Mouse (Mus musculus): ENCODE data around the gene St13.

The St13 gene

GRCm38 (mm10) chr15:81399638-81400315, at the start of gene St13, which contains the start of gene Xpnpep3:
Gene St13 (minus strand): TSS chr15:81400077.
Gene Xpnpep3 (plus strand): TSS chr15:81400138.
- DNase-seq, result peak; percentile 96 to 97

DNA sequence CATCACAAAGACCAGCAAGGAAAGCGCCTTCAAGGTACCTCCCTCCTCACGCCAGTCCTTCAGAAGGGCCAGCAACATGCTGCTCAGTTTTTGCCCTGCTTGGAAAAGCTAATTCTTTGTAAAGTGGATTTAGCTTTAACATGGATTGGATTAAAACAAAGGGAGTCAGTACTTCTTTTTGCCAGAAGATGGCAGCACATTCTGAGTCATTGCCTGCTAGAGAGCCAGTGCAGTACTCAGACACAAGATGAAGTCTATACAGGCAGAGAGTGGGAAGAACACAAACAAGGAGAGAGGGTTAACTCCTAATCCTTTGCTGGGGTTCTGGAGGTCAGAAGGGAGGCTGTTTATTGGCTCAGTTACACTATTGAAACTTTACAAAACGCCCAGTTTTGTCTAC, 48.6 kb upstream of the St13 start:
- peak; percentile 61 for DNase-seq

- DNase-seq, result no peak
Observed at GRCm38 (mm10) chr15:81439236-81439635, 39.4 kb upstream of the St13 start.

- DNase-seq, result no peak
Observed at GRCm38 (mm10) chr15:81438345-81438744, 38.5 kb upstream of the St13 start.

- no peak for DNase-seq
Observed at GRCm38 (mm10) chr15:81431195-81431594, 31.3 kb upstream of the St13 start.

- no peak for DNase-seq
Observed at GRCm38 (mm10) chr15:81427947-81428346, 28.1 kb upstream of the St13 start.

- DNase-seq, result no peak
Observed at GRCm38 (mm10) chr15:81425311-81425710, 25.4 kb upstream of the St13 start.

GRCm38 (mm10) chr15:81422156-81422681, 22.3 kb upstream of the St13 start:
- DNase-seq, result peak; percentile 40 to 49

- DNase-seq, result peak; percentile 49 to 78
Observed at GRCm38 (mm10) chr15:81421454-81421853, 21.6 kb upstream of the St13 start.

DNA sequence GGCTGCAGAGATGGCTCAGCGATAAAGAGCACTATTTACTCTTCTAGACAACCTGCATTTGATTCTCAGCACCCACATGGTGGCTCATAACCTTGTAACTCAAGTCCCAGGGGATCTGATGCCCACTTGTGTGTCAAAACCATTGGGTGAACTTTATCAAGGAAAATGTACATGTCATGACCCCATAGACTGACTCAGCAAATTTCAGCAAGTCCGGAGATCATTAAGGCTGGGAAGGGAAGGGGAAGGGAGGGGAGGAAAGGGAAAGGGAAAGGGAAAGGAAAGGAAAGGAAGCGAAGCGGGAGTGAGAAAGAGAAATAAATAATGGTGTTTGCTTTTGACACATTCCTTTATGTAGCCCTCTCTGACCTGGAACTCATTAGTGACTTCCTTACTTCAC, 18.2 kb upstream of the St13 start:
- DNase-seq, result no peak

DNA sequence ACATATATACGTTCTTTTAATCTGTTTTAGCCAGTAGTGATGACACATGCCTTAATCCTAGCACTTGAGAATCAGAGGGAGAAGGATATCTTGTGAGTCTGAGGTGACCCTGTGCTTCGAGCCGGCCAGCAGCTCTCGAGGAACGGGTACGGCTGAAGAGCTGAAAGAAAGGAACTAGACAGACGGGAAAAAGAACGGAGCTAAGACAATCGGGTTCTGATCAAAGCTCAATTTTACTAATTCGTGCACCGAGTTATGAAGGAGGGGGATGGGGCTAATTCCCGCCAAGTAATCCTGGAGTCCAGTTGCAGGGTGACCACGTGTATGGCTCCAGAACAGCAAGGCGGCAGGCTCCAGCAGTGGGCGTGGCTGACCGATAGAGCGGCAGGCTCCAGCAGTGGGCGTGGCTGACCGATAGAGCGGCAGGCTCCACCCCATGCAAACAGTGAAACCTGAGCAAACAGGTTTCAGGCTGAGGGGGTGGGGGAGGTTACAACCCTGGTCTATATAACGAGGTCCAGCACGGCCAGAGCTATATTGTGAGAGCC, 17.0 kb upstream of the St13 start:
- peak; percentile 77 to 79 for DNase-seq

DNA sequence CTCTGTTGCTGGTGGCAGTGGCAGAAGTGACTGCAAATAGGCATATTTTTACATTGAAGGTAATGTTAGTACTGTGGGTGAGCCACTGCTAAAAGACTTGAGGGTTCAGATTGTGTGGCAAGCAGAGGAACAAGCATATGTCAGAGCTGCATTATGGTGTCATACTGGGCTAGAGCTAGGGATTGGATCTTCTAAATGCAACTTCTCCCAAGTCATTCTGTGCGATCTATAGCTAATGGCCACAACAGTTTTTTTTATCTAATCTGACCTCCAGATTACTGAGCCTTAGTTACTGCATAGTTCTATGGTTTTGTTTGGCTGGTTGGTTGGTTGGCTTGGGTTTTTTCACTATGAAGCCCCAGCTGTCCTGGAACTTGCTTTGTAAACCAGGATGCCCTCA, 8.3 kb upstream of the St13 start, which contains the start of gene Dnajb7:
Gene Dnajb7 (minus strand): TSS at position 101 of the 400 bp plus-strand sequence.
- DNase-seq, result no peak

- no peak for DNase-seq
Observed at GRCm38 (mm10) chr15:81405008-81405407, 5.1 kb upstream of the St13 start.

GRCm38 (mm10) chr15:81399297-81399637, 610 bp downstream of the St13 start:
- no peak for DNase-seq

GRCm38 (mm10) chr15:81398189-81398588, 1.7 kb downstream of the St13 start:
- DNase-seq, result no peak

GRCm38 (mm10) chr15:81394211-81394915, 5.5 kb downstream of the St13 start:
- peak; percentile 35 to 39 for DNase-seq

DNA sequence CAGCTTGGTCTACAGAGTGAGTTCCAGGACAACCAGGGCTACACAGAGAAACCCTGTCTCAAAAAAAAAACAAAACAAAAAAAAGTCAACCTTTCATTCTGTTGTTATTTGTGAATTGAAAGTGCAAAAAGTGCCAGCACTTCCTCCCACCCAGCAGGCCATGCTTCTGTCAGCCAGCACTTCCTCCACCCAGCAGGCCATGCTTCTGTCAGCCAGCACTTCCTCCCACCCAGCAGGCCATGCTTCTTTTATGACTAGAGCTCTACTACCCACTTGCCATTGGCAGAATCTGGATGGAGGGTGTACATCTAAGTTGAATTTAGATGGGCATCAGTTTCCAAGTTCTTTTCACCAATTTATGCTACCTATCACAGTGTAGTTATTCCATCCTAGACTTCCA, 6.9 kb downstream of the St13 start:
- DNase-seq, result no peak

DNA sequence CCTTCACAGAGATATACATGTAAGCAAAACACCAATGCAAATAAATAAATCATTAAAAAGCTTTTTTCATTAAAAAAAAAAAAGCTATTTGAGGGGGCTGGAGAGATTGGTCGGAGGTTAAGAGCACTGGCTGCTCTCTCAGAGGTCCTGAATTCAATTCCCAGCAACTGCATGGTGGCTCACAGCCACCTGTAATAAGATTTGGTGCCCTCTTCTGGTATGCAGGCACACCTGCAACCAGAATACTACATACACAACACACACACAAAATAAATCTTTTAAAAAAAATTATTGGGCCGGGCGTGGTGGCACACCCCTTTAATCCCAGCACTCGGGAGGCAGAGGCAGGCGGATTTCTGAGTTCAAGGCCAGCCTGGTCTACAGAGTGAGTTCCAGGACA, 13.6 kb downstream of the St13 start:
- DNase-seq, result no peak

GRCm38 (mm10) chr15:81378845-81379244, 21.0 kb downstream of the St13 start:
- DNase-seq, result no peak

DNA sequence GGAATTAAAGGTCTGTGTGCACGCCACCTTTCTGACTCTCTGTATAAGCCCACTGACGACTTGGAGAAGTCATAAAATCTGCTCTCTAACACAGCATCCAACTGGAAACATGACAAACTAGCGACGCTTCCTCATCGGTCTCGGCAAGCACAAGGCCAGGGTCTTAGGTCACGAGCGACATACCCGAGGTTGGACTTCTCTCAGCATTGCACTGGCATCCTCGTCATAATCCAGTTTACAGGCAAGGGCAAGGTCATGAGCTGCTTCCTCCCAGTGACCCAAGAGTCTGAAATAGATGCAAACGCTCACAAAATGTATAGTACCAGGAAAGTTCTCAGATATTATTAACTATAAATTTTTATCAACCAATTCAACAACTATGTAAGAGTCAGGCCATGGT, 25.3 kb downstream of the St13 start:
- no peak for DNase-seq

DNA sequence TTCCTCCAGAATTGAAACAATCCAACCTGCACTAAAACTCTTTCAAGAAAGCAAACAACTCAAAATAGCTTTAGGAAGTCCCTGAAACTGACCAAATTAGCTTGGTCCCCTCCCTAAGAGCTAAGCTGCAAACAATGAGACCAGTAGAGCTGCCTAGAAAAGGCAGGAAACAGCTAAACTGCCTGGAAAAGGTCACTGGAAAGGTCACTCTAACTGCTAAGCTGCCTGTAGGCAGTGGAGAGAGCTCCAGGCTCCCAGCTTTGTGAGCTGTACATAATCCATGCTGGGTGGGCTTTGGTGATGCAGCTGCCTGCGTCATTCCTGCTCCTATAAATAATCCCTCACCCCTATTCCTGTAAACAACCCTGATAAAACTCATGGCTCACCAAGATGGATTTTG, 29.5 kb downstream of the St13 start:
- no peak for DNase-seq

GRCm38 (mm10) chr15:81368601-81369000, 31.3 kb downstream of the St13 start:
- DNase-seq, result peak in 1 of 2 experiments; percentile 17

GRCm38 (mm10) chr15:81366241-81366640, 33.6 kb downstream of the St13 start:
- DNase-seq, result peak in 1 of 2 experiments; percentile 39

DNA sequence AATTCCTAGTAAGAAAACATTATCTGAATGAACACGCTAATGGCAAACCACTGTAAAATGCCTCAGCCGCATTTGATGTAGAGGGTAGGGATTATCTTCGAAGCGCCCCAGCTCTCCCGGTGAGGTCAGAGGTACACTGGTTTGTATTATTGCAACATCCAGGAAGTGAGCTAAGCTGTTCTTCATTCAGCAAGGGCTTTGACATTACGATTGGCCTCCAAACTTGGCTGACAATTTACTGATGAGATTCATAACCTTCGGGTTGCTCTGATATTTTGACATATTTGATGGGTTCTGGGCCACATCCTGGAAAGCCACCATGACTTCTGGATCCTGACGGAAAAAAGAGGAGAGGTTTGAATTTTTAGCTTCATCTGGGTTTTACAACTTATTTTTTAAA, 34.6 kb downstream of the St13 start:
- no peak for DNase-seq
